Mouse (Mus musculus) monocyte, adult 59 days (primary cell): ENCODE data around the gene Flvcr1. TPM values are rescaled to one million over a fixed set of nuclear protein-coding genes. Genes with fewer than 3 reads are reported as not detected.

ENCODE experiments used
- total RNA-seq, 2 experiments: library from RNA; stranded (reverse); gene quantifications; one replicate each; pipeline ENCODE4 v1.2.4; 2023

The Flvcr1 gene
- total RNA-seq, result 10 to 100 TPM; 60.3 to 72.0 TPM

GRCm38 (mm10) chr1:191026021-191026713, at the start of gene Flvcr1:
Flvcr1 (minus strand) TSS chr1:191026158.

GRCm38 (mm10) chr1:191062781-191063485, 37.0 kb upstream of the Flvcr1 start, which contains the start of the genes Tatdn3 and Nsl1:
Tatdn3 (minus strand) TSS chr1:191062932.
Nsl1 (plus strand) TSS chr1:191063012.

DNA sequence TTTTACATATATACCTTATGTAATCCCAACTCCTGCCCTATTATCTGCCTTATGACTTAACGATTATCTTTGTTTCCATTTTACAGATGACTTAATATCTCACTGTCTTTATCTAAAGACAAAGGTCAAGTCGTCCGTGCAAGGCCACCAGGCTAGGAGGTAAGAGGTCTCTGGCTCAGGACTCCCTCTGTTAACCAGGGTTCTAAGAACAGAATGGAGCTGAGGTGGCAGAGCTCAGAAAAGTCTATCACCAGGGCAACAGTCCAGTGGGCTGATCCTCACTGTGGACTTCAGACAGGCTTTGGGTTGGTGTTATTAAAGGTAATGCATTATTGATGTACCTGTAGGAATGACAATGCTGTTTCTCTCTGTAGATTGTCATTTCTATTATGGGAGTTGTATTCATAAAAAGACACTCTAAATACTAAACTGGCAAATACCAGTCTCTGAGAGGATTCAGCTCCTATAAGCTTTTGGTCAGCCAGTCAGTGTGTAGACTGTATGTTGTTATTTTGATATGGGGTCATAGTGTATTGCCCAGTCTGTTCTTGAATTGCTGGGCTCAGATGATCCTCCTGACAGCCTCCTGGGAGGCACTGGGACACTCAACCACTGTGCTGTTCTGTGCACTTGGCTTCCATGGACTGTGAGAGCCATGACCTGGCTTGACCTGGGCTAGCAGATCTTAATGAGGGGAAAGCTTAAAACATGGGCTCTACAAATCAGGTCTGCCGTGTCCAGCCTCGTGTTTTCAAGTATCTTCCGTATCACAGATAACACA, 10.8 kb upstream of the Flvcr1 start, which contains the start of gene Spata45:
Gene Spata45 (plus strand): TSS at position 86 of the 781 bp plus-strand sequence.

GRCm38 (mm10) chr1:190979100-190979563, 46.8 kb downstream of the Flvcr1 start, which contains the start of gene Vash2:
Vash2 (minus strand) TSS chr1:190979296.

Other genes starting within 250 kb of the Flvcr1 start
- gene Rps6kc1, start 114.4 kb downstream of the Flvcr1 start, total RNA-seq, result 10 to 100 TPM; 51.1 to 51.4 TPM
- 10 to 100 TPM; 46.7 to 53.0 TPM for gene Angel2, start 101.0 kb downstream of the Flvcr1 start, total RNA-seq
- gene Vash2, start 46.9 kb downstream of the Flvcr1 start, total RNA-seq, result not detected
- gene Spata45, start 10.5 kb upstream of the Flvcr1 start, total RNA-seq, result not detected
- 10 to 100 TPM; 27.4 to 28.8 TPM for gene Tatdn3, start 36.8 kb upstream of the Flvcr1 start, total RNA-seq
- 1 to 10 TPM; 4.1 to 5.0 TPM for gene Nsl1, start 36.9 kb upstream of the Flvcr1 start, total RNA-seq
- 10 to 100 TPM; 49.0 to 60.1 TPM for gene Batf3, start 71.7 kb upstream of the Flvcr1 start, total RNA-seq
- 10 to 100 TPM; 31.9 to 35.6 TPM for gene Fam71a, start 138.7 kb upstream of the Flvcr1 start, total RNA-seq
- gene Atf3, start 191.9 kb upstream of the Flvcr1 start, total RNA-seq, result 1,000 to 10,000 TPM; 1,653 to 1,782 TPM